In the genomic region with DNA sequence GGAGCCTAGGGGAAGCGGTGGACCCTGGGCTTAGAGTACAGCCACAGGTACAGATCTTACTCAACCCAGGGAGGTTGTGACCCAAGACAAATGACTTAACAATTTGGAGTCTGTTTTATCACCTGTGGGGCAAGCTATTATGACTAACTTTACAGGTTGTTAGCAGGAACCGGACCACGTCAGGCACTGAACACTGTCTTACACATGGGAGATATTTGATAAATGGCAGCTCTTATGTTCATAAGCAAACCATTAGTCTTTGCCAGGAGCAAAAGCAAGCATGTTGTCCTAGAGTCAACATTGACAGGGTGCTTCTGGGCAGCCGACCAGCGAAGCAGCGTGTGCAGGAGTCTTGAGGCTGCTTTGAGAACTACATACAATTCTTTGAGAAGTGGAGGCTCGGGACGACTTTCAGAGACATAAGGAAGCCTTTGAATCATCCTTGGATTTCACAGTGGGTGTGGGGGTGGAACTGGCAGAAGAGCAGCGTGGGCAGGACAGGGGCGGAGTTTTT, we compare ENCODE assay signal across 12 mouse cellular contexts. TPM values are rescaled to one million over a fixed set of nuclear protein-coding genes. Genes with fewer than 3 reads are reported as not detected.
DNase-seq lines count a peak whose midpoint lies in the region; ATAC-seq lines count a peak whose summit lies in the region.
"Had no signal": no experiment of that assay in that cellular context is flagged by ENCODE, and none has a peak within 500 bp of the region (broad histone marks: within the 10 kb centered on the region; RNA-seq: fewer than 3 reads in every experiment).

No protein-coding gene starts in this region.

- H3K9me3 ChIP-seq in forebrain, embryonic 16.5 days (ENCODE audit: control insufficient read depth, low read length): no peaks in the 10 kb centered on the region
- H3K9me3 ChIP-seq: liver, embryonic 13.5 days had no signal

- no peaks in the 10 kb centered on the region for H3K27me3 ChIP-seq in forebrain, embryonic 16.5 days (replicated peaks; ENCODE audit: control insufficient read depth, insufficient read depth, low read length)
- H3K27me3 ChIP-seq: liver, embryonic 13.5 days had no signal

- H3K9ac ChIP-seq in forebrain, embryonic 16.5 days (replicated peaks; ENCODE audit: low read depth, low read length): no peak overlapping the region
- H3K9ac ChIP-seq: liver, embryonic 13.5 days had no signal

- no peak overlapping the region for H3K4me3 ChIP-seq in forebrain, embryonic 16.5 days (replicated peaks; ENCODE audit: low read length)
- H3K4me3 ChIP-seq: gastrocnemius, adult 2 months; liver, embryonic 13.5 days had no signal

- H3K4me2 ChIP-seq in forebrain, embryonic 16.5 days (ENCODE audit: low read length): no peak overlapping the region
- H3K4me2 ChIP-seq: liver, embryonic 13.5 days had no signal

- DNase-seq in NIH3T3 (ENCODE audit: low read depth) (peak; percentile 62), adipocyte (ENCODE audit: low spot score) (peak; percentile 61)
- DNase-seq in layer of hippocampus, adult 9-10 months (ENCODE audit: low spot score): peak; percentile 27
- DNase-seq in lung, postnatal 10 days: peak; percentile 68
- no peak for DNase-seq in cerebellum, adult 11 months
- DNase-seq in adrenal gland, adult 18-20 months (ENCODE audit: low spot score in 2 of 2): no peak
- DNase-seq: adrenal gland, postnatal 36 days; gastrocnemius, adult 2 months; liver, embryonic 13.5 days; spleen, adult 18-20 months had no signal

- 74% methylated on average over 10 of the region's 10 CpGs for WGBS in forebrain, embryonic 16.5 days

- peaks cover 10% of the 10 kb centered on the region for H3K4me1 ChIP-seq in forebrain, embryonic 16.5 days (replicated peaks; ENCODE audit: control insufficient read depth, insufficient read depth, low read length)

- ATAC-seq in monocyte, adult 5-6 weeks (replicated peaks; ENCODE audit: insufficient number of reproducible peaks, low FRiP score, low TSS enrichment, poor library complexity, severe bottlenecking): no peak
- ATAC-seq in forebrain, embryonic 16.5 days: no peak

- no peak overlapping the region for H3K27ac ChIP-seq in forebrain, embryonic 16.5 days (ENCODE audit: low read length)
- H3K27ac ChIP-seq: gastrocnemius, adult 2 months; liver, embryonic 13.5 days had no signal

- H3K36me3 ChIP-seq in forebrain, embryonic 16.5 days (ENCODE audit: control insufficient read depth, insufficient read depth): no peaks in the 10 kb centered on the region
- H3K36me3 ChIP-seq: liver, embryonic 13.5 days had no signal

RNA-seq across cellular contexts. Expression of gene Tgoln1, which starts 33.6 kb away (rescaled TPM):
- total RNA-seq in adrenal gland, adult 18-20 months (2021): 100 to 1,000 TPM; 241 to 257 TPM
- 123 to 195 TPM (median 136 TPM) in 3 replicates for total RNA-seq in monocyte, adult 5-6 weeks (2017)
- 34.6 and 38.0 TPM in 2 replicates for polyA plus RNA-seq in forebrain, embryonic 16.5 days (2015; fragmentation: Nextera tagmentation; extraction: Ambion mirVana)

RNA-seq across cellular contexts. Expression of gene Retsat, which starts 52.1 kb away (rescaled TPM):
- 100 to 1,000 TPM; 332 to 343 TPM for total RNA-seq in adrenal gland, adult 18-20 months (2021)
- 2.9 to 10.9 TPM (median 6.6 TPM) in 3 replicates for total RNA-seq in monocyte, adult 5-6 weeks (2017)
- polyA plus RNA-seq in forebrain, embryonic 16.5 days (2015; fragmentation: Nextera tagmentation; extraction: Ambion mirVana): 4.1 and 5.0 TPM in 2 replicates

RNA-seq across cellular contexts. Expression of gene Elmod3, which starts 52.2 kb away (rescaled TPM):
- 10 to 100 TPM; 10.9 to 13.5 TPM for total RNA-seq in adrenal gland, adult 18-20 months (2021)
- 7.6 to 8.8 TPM (median 8.0 TPM) in 3 replicates for total RNA-seq in monocyte, adult 5-6 weeks (2017)
- 16.9 and 17.0 TPM in 2 replicates for polyA plus RNA-seq in forebrain, embryonic 16.5 days (2015; fragmentation: Nextera tagmentation; extraction: Ambion mirVana)

Comparison
In these comparisons a context has a peak if more than half of its experiments do, and no peak if none do; other contexts are left out.
1. DNase-seq: peak in NIH3T3 (single experiment), adipocyte (single experiment), layer of hippocampus, adult 9-10 months (single experiment) and lung, postnatal 10 days (single experiment); none in cerebellum, adult 11 months (single experiment) and adrenal gland, adult 18-20 months (0 of 2).
2. RNA of gene Retsat, which starts 52.1 kb away (total RNA-seq): 332 to 343 TPM in adrenal gland, adult 18-20 months; 2.9 to 10.9 TPM in monocyte, adult 5-6 weeks; every median in the first group is over 10 times any median in the second.